Mouse (Mus musculus) forebrain, postnatal 0 days (tissue): ENCODE measurements around the gene Ly6g6c. TPM values are rescaled to one million over a fixed set of nuclear protein-coding genes. Genes with fewer than 3 reads are reported as not detected.
"Not testable (repeated sequence)": the region's sequence is repeated elsewhere in the genome, so short reads cannot be mapped to it uniquely, and the experiment has no call there.

Source experiments
- ATAC-seq: fragments of 200-750 bp; cut with Nextera tagmentation; 2 replicates; pipeline ENCODE4 v1.8.0; 2017; ENCODE audit warnings: mild to moderate bottlenecking, moderate library complexity
- DNase-seq: peaks from one replicate; pipeline ENCODE4 v3.0.0-alpha.2; 2015
- H3K27ac ChIP-seq: fragments of 300-500 bp; sonication (generic); 2 replicates; pipeline ENCODE4 v1.5.1; 2014; ENCODE audit warnings: low read depth, mild to moderate bottlenecking, antibody characterized with exemption, low read length, moderate library complexity, mixed read lengths
- H3K27me3 ChIP-seq: fragments of 300-500 bp; sonication (generic); 2 replicates; pipeline ENCODE4 v1.6.1; 2014; ENCODE audit warnings: mild to moderate bottlenecking, low read length, mixed read lengths; ENCODE audit not compliant: insufficient read depth
- H3K36me3 ChIP-seq: fragments of 300-500 bp; sonication (generic); 2 replicates; pipeline ENCODE4 v1.6.1; 2014; ENCODE audit warnings: mild to moderate bottlenecking, moderate library complexity; ENCODE audit not compliant: insufficient read depth
- H3K4me1 ChIP-seq: fragments of 300-500 bp; sonication (generic); 2 replicates; pipeline ENCODE4 v1.6.1; 2014; ENCODE audit warnings: antibody characterized with exemption; ENCODE audit not compliant: insufficient read depth
- H3K4me2 ChIP-seq: fragments of 300-500 bp; sonication (generic); 2 replicates; pipeline ENCODE4 v1.6.1; 2014; ENCODE audit warnings: low read depth, mild to moderate bottlenecking, moderate library complexity
- H3K4me3 ChIP-seq: fragments of 300-500 bp; sonication (generic); 2 replicates; pipeline ENCODE4 v1.5.1; 2014; ENCODE audit warnings: low read depth, low read length, mixed read lengths
- H3K9ac ChIP-seq: fragments of 300-500 bp; sonication (generic); 2 replicates; pipeline ENCODE4 v1.6.1; 2014; ENCODE audit warnings: mild to moderate bottlenecking
- H3K9me3 ChIP-seq: fragments of 300-500 bp; sonication (generic); 2 replicates; pipeline ENCODE4 v1.6.1; 2016; ENCODE audit warnings: low read length
- CTCF ChIP-seq: sonication (generic); IDR thresholded peaks from 2 replicates; pipeline ENCODE4 v1.5.1; 2016; ENCODE audit warnings: antibody characterized with exemption, control low read depth, low read depth
- WGBS: fragments of 180-500 bp; shearing (Covaris S2); extraction: QIAGEN DNeasy Blood & Tissue Kit; methylation state at CpG from one replicate; pipeline ENCODE4 v1.1.7; 2014; 5-methylcytosine and 5-hydroxymethylcytosine counted together
- polyA plus RNA-seq: library from polyadenylated mRNA; unstranded; fragments of >200 nt; fragmentation: Nextera tagmentation; extraction: Ambion mirVana; gene quantifications from 2 replicates; pipeline ENCODE4 v1.2.1, GENCODE M21; 2015
- total RNA-seq: library from RNA; depleted of rRNA; stranded (reverse); fragments of >200 nt; gene quantifications from 2 replicates; pipeline ENCODE4 v1.2.3, GENCODE M21; 2014

Gene Ly6g6c
- total and polyA plus RNA-seq, 2 experiments from 2014 or later, result not detected

GRCm38 (mm10) chr17:35031880-35032279, 33.3 kb upstream of the Ly6g6c start:
- no peak overlapping the region for H3K9ac ChIP-seq
- ATAC-seq (no peak), DNase-seq (no peak)
- no peaks in the 10 kb centered on the region for H3K4me1 ChIP-seq
- H3K4me2 ChIP-seq, result no peak overlapping the region
- 87% methylated on average over 7 of the region's 7 CpGs for WGBS
- H3K9me3 ChIP-seq, result no peaks in the 10 kb centered on the region
- TF ChIP-seq CTCF, result no peak
- no peak overlapping the region for H3K4me3 ChIP-seq
- H3K27ac ChIP-seq, result no peak overlapping the region
- H3K36me3 ChIP-seq, result no peaks in the 10 kb centered on the region
- H3K27me3 ChIP-seq, result no peaks in the 10 kb centered on the region

- Histone ChIP-seq H3K4me3 (no peak overlapping the region), H3K27me3 (no peaks in the 10 kb centered on the region), H3K36me3 (no peaks in the 10 kb centered on the region), H3K4me2 (no peak overlapping the region), H3K4me1 (no peaks in the 10 kb centered on the region), H3K9me3 (no peaks in the 10 kb centered on the region), H3K9ac (no peak overlapping the region), H3K27ac (no peak overlapping the region)
- DNase-seq (no peak), ATAC-seq (no peak)
- 78% methylated on average over 8 of the region's 8 CpGs for WGBS
- 0 out of 2 replicates have a peak, but pooled peaks have one; percentile 5 for TF ChIP-seq CTCF
These were observed 32.8 kb upstream of the Ly6g6c start for GRCm38 (mm10) chr17:35032323-35032870.

GRCm38 (mm10) chr17:35033703-35034102, 31.5 kb upstream of the Ly6g6c start:
- not testable (repeated sequence) for H3K9me3 ChIP-seq, H3K4me2 ChIP-seq, H3K27me3 ChIP-seq, H3K27ac ChIP-seq, DNase-seq, H3K36me3 ChIP-seq, H3K4me1 ChIP-seq, H3K9ac ChIP-seq, H3K4me3 ChIP-seq, ATAC-seq
- 75% methylated on average over 1 of the region's 1 CpGs for whole genome bisulfite sequencing

GRCm38 (mm10) chr17:35034896-35035295, 30.3 kb upstream of the Ly6g6c start:
- DNase-seq (no peak), ATAC-seq (no peak)
- Histone ChIP-seq H3K9me3 (no peaks in the 10 kb centered on the region), H3K9ac (no peak overlapping the region), H3K36me3 (no peaks in the 10 kb centered on the region), H3K4me1 (no peaks in the 10 kb centered on the region), H3K27me3 (no peaks in the 10 kb centered on the region), H3K27ac (no peak overlapping the region), H3K4me2 (no peak overlapping the region), H3K4me3 (no peak overlapping the region)
- no peak for TF ChIP-seq CTCF
- 76% methylated on average over 6 of the region's 6 CpGs for WGBS

GRCm38 (mm10) chr17:35039121-35039873, 25.9 kb upstream of the Ly6g6c start:
- Histone ChIP-seq H3K36me3 (no peaks in the 10 kb centered on the region), H3K27me3 (no peaks in the 10 kb centered on the region), H3K4me2 (no peak overlapping the region), H3K4me3 (no peak overlapping the region), H3K4me1 (no peaks in the 10 kb centered on the region), H3K9ac (no peak overlapping the region), H3K9me3 (no peaks in the 10 kb centered on the region), H3K27ac (no peak overlapping the region)
- DNase-seq, result no peak
- 72% methylated on average over 11 of the region's 11 CpGs for WGBS
- peak; percentile 45; the same call in 1 of the 2 replicates for ATAC-seq
- TF ChIP-seq CTCF, result no peak

GRCm38 (mm10) chr17:35043794-35044193, 21.4 kb upstream of the Ly6g6c start:
- Histone ChIP-seq H3K27ac (no peak overlapping the region), H3K4me2 (no peak overlapping the region), H3K27me3 (no peaks in the 10 kb centered on the region), H3K4me1 (peaks cover 5% of the 10 kb centered on the region; the same call in 1 of the 2 replicates), H3K36me3 (no peaks in the 10 kb centered on the region), H3K9me3 (no peaks in the 10 kb centered on the region), H3K4me3 (no peak overlapping the region), H3K9ac (no peak overlapping the region)
- DNase-seq, result no peak
- no peak for ATAC-seq
- TF ChIP-seq CTCF, result no peak
- WGBS, result 88% methylated on average over 4 of the region's 4 CpGs
